Mouse (Mus musculus): ENCODE data around the gene Spag17.
"Not testable (repeated sequence)": the region's sequence is repeated elsewhere in the genome, so short reads cannot be mapped to it uniquely, and the experiment has no call there.

Gene Spag17

DNA sequence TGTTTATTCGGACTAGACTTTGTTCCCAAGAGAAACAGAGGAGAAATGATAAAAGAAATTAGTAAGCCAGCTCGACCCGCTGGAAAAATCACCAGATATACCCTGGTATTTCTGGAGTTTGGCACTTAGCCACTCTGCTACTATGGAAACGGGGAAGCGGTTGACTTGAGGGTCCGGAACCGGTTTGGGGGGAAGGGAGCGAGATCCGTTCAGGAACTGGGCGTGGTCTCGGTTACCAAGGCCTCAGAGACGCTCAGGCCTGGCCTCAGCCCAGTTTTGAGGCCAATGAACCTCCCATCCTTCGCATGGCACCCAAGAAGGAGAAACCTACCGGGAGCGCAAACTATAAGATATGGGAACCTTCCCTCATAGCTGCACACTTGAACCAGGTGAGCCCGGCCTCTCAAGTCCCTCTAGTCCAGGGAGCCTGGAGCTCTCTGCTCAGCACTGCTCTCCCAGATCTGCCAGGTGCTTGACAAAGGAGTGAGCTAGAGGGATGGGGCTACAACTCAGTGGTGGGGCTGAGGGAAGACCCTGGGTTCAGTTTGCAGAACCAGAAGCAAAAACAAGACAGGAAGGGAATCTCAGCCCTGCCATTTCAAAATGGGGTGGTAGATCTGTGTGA, at the start of gene Spag17:
Spag17 (plus strand) TSS at position 220 of the 625 bp plus-strand sequence.
- DNase-seq (ENCODE audit: extremely low read depth, low read depth, low spot score): no peak

DNA sequence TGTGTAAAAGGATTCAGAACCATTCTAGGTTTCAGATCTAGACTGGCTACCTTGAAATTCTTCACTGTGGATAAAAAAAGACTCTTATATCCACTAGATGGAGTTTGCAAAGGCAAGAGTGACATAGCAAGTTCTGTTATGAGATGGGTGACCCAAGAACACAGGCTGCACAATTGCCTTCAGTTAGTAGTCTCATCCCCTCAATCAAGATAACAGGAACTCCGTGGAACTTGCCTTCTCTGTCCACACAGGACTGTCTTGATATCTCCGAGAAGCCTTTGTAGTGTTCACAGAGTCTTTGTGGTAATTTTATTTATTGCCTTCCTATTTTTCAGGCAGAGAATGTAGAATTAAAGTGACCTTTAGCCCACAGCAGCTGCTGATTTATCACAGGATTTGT, 42.9 kb upstream of the Spag17 start:
- DNase-seq (ENCODE audit: extremely low read depth, low read depth, low spot score): no peak

DNA sequence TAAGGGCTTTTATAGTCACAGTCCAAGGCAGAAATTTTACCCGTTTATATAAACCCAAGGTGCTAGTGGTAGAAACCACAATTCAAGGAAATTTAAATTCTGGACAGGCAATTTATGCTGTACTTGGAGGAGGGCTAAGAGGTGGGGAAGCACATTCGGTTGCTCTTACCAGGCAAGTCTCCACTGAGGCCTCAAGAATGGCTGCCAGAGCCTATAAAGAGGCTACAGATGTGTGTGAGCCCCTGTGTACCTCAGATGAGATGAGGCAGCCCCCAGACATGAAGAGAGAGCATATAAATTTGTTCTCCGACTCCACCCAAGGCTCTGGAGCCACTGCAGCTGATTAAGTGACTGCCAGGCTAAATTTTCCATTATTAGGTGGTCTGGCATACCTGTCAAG, 42.4 kb upstream of the Spag17 start:
- DNase-seq (ENCODE audit: extremely low read depth, low read depth, low spot score): no peak

DNA sequence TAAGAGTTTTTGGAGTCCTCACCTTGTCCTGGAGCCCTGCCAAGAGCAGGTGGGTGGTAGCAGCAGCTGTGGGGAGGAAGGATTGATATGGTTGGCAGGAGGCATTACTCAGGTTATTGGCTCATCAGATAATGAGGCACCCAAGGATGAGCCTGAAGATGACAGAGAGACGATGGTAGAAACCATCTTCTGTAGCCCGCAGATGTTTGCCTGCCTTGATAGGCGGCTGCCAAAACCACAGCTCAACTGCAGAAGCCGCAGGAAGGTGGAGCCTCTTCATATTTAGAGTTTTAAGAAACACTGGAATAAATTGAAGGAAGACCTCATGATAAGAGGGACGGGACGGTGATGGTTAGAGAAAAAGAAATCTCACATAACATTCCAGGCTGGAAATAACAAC, 42.0 kb upstream of the Spag17 start:
- DNase-seq (ENCODE audit: extremely low read depth, low read depth, low spot score): no peak

DNA sequence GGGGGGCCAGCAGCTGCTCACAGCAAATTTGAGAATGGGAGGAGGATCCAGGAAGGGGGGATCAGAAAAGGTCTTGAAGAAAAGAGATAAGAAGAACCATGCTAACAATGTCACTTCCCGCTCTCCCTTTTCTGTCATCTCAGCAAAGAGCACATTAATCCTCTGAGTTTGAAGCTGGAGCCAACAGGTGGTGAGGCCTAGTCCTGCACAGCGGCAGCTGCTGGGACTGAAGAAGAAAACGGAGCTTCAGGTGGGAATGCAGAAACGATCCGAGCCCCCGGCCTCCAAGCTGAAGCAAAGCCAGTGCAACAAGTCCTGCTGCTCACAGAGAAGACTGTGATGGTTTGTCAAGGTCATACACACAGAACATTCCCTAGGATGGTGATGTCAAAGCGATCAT, 34.3 kb upstream of the Spag17 start:
- DNase-seq (ENCODE audit: extremely low read depth, low read depth, low spot score): no peak

DNA sequence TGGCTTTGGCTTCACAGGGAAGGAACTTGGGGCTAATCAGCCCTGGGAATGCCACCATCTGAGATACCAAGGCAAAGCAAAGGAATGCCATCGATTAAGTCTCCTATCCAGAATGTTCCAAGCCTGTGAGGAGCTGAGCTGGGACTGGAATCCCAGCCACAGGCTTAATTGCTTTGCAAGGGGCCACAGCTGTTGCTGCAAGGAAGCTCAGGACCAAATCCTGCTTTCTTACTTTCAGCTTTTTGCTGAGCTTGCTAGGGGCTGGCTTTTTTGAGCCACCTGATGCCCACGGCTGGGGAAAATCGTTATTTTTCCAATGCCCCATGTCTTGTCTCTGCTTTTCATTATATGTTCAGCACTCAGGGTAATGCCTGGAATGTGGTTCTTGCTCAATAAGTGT, 30.6 kb upstream of the Spag17 start:
- DNase-seq (ENCODE audit: extremely low read depth, low read depth, low spot score): no peak

DNA sequence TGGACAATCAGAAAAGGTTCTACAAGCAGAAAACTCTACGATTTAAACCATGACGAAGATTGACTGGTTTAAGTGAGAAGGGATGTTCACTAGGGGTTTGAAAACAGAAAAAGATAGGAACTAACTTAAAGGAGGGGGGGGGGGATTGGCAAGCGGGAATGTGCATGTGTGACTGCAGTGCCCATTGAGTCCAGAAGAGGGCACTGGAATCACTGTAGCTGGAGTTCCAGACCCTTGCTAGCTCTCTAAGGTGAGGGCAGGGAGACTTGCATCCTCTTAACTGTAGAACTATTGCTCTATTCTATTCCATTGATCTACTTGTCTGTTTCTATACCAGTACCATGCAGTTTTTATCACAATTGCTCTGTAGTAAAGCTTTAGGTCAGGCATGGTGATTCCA, 26.3 kb upstream of the Spag17 start:
- DNase-seq (ENCODE audit: extremely low read depth, low read depth, low spot score): no peak

DNA sequence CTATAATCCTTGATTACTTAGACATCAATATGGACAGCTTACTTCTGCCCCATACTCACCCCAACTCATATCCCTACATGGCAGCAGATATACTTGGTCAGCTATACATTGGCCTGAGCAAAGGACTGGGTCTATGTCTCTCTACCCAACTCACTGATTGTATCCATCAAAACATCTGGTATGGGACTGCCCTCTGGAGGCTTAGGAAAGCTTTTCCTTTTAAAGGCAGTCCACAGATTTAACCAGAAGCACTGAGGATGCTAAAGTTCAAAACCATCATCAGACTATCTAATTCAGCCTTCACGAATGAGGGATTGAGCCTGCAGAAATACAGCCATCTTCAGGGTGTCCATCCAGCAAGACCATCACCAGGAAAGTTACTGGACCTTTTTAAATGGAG, 20.5 kb upstream of the Spag17 start:
- DNase-seq (ENCODE audit: extremely low read depth, low read depth, low spot score): no peak

DNA sequence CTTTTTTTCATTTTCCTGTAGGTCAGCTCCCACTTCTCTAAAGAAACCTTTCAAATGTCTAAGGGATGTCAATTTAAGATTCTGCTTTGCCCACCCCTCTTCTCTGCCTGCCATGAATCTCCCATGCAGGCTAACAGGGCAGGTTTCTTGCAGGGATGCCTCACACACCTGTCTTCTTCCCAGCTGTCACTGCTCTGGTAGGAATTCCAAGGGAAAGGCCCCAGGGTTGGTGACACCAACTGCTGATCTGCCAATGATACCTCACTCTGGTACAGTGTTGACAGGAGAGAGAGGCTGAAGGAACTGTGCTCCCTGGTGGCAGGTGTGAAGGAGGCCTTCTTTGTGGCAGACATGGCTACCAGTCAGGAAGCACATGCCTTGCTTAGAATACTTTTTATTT, 10.1 kb upstream of the Spag17 start:
- no peak for DNase-seq (ENCODE audit: extremely low read depth, low read depth, low spot score)

DNA sequence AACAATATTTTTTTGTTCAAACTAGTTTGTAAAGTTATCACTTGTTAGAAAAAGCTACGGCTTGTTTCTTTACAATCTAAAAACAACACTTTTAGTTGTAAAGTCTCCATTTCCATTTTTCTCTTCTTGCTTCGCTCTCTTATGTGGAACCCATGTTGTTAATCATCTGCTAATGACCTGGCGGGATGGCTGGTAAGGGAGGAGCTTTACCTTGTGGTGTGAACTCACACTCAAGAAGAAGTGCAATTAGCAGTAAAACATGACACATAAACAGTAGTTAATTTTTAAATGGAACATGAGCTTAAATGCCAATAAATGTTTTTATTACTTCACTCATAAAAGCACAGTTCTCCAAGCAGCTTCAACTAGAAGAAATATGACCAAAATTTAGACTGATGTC, 3.7 kb upstream of the Spag17 start:
- no peak for DNase-seq (ENCODE audit: extremely low read depth, low read depth, low spot score)

DNA sequence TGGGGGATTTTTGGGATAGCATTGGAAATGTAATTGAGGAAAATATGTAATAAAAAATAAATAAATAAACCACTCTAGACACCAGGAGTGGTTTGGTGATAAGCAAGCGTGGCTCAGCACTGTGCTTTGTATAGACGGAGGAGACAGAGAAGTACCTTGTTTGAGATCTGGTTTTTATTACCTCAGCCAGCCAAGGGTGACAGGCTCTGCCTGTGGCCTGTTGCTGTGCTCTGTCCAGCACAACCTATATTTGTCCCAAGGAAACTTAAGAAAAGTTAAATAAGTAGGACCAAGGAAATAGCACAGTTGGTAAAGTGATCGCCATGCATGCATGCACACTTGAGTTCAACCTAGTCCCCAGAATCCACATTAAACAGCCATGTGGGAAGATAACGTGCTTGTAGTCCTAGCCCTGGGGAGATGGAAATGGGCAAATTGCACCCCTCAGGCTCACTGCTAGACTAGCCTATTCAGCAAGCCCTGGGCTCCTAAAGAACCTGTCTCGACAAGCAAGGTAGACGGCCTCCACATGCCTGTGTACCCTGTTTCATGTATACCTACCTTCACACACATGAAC, 1.1 kb upstream of the Spag17 start:
- DNase-seq (ENCODE audit: extremely low read depth, low read depth, low spot score): no peak

DNA sequence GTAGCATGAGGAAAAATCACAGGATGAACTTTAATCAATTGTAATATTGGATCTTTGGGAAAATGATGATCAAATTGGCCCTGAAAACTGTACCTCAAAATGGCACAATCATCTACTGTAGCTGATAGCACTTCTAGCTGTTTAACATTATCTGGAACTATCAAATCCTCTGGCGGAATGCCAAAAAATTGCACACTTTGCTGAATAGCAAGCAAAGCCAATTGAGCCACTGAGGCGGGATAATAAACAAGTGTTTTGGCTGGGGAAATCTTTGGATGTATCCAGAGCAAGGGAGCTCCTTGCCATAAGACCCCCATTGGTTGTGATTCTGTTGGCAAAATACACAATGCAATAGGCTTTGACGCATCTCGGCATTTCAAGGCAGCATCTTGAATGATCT, 9.5 kb downstream of the Spag17 start:
- not testable (repeated sequence) for DNase-seq (ENCODE audit: extremely low read depth, low read depth, low spot score)

DNA sequence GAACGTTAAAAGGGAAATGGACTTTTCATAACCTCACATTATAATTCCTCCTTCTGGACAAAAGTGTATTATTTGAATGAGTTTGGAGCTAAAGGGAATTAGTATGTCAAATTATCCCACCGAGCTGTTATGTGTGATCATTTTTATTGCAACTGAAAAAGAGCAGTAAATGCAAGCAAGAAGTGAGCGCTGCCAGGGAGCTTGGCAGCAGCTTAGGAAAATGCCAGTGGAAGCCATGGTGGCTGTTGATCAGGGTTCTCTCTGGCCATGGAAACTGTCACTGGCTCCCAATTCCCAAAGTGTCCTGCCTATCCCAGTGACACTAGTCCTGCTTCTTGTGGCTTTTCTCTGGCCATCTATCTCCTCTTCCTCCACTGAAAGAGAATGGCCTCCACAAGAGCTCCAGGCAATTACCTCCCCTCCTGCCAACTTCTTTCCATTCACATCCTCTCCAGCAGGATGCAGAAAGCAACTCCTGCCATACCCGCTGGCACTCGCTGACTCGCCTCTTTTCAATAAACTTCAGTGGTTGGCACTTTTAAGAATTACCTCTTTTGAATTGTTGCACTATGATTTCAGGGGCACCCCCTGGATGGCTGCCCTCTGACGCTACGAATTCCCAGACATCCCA, 28.7 kb downstream of the Spag17 start:
- no peak for DNase-seq (ENCODE audit: extremely low read depth, low read depth, low spot score)

DNA sequence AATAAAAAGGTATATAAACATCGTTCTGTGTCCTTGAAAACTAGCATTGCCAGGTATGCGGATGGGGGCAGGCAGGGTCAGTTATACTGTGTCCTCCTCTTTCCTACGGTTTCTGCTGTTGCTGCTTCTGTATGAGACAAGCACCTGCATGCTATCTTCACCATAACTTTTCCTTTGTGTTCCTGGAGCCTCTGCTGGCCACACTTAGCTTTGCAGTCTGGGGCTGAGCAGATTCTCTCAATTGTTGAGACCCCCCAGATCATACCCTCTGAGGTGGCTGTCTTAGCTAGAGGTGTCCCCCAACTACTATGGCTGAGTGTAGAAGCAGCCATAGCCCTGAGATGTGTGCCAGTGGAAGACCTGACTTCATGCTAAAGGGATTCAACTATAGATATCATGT, 37.7 kb downstream of the Spag17 start:
- no peak for DNase-seq (ENCODE audit: extremely low read depth, low read depth, low spot score)

DNA sequence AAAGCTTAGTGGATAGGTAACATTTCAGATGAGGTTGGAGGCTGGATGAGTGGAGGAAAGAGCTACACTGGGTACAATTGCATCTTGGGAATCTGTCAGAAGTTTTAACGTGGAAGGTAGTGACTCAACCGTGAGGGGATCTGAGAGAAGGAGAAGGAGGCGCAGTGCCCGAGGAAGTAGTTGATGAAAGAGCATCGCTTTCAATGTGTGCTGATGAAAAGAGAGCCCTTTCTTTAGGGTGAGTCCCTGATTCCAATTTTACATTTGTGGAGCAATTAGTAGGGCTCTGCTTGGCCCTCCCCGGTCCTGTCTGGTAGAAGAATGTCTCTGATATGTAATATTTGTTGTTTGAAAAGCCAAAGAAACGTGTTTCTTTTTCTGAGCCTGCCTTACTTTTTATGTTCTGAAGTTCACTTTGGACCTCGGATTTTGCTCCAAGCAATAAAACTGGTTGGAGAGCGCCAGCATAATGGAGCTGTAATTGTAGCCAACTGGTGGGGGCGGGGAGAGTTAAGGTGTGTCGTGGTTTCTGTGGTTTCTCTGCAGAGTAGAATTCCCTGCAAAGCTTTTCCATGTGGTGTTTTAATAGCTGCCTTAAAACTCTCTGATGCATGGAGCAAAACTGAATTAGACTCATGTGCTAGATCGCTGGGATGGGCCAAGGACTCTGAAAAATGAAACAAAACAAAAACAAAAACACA, 45.9 kb downstream of the Spag17 start:
- no peak for DNase-seq (ENCODE audit: extremely low read depth, low read depth, low spot score)

DNA sequence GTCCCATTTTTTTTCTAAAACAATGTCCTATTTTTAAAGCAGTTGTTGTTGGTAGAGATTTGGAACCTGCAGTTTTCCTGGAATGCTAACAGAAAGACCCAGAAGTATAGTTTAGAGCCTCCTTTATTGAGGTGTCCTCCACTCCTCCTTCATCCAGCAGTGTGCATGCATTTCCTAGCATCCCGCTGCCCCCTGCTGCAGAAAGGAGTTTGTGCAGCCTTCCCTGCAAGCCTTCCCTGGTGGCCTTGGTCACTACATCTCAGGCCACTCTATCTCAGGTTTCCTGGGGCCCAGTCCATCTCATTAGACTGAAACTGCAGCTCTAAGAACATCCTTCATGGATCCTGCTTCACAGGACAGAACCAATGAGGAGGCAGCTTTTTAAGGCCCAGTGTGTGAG, 51.0 kb downstream of the Spag17 start:
- no peak for DNase-seq (ENCODE audit: extremely low read depth, low read depth, low spot score)

DNA sequence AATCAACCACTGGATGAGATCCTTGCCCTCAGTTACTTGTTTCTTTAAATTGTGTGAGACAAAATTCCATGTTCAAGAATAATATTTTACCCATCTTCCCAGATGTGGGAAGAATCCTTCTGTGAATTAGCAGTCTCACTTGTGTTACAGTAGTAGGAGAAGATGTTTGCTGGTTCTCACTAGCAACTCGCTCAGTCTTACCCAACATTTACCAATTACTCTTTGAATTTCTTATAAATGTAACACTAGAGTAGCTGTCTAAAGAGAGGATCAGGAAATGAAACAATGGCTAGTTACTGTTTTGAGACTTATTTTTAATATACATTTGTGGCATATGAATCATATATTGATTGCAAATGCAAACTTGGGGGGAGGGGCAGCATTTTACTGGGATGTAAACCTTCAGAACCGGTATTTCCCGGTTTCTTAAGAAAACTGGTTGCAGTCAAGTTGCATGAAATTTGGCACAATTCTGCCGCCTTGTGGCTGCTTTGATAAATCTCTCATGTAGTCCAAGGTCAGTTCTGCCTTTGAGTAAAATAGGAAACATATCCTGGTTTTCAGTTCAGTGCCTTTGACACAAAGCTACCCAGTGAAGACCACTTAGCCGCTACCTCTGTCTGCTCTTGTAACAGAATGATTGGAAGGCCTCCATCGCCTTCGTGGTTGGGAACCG, 53.5 kb downstream of the Spag17 start:
- no peak for DNase-seq (ENCODE audit: extremely low read depth, low read depth, low spot score)

DNA sequence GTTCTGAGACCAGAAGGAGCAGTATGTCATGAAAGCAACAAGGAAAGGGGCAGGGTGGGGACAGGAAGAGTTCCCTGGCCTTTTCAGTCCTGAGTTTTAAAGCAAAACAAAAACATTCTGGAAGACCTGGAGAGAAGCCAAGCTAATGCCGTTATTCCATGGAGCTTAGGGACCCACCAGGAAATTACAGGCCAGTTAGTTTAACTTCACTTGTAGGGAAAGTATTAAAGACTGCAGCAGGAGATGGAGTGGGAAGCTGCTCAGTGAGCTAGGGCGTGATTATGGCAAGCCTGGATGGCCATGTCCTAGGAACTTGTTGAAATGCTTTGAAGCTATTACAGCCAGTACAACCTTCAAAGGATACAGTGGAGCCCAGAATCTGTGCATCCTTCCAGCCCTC, 60.0 kb downstream of the Spag17 start:
- DNase-seq (ENCODE audit: extremely low read depth, low read depth, low spot score): no peak

DNA sequence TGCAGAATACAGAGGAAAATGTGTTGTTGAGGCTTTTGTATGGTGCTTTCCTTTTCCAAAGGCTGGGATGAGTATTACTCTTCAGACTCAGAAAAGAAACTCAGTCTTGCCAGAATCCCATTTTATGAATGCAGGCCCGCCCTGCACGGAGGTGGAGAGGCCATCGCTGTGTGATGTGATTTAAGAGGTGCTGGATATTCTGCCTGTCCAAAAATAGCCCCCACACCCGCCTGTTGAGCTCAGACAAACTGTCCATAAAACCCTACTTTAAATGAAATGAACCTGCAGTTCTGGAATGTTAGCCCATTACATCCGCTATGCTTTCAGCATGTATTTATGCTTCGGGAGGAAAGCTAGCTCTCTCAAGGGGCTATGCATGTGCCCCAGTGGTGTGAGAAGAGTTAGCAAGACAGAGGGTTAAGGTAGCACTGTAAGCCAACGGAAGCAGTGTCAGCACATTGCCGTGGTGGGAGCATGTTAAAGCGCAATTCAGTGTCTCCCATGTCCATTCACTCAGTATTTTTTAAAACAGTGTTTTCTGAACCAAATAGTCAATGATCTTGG, 68.9 kb downstream of the Spag17 start:
- DNase-seq (ENCODE audit: extremely low read depth, low read depth, low spot score): no peak

DNA sequence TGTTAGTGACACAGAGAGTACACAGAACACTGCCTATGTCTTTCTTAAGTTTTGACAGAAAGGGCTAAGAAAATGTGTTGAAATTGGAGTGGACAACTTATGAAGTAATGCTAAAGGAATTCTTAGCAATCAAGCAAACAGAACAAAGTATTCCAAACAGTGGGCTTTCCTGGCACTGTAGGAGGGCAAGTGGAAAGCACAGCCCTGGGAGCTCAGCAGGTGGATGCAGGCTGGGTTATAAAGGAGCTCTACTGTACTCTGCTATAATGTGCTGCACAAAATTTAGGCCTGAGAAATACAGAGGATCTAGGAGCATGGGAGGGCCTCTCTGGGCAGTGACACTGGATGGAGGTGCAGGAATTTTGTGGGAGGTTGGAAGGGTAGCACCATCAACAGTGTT, 71.3 kb downstream of the Spag17 start:
- DNase-seq (ENCODE audit: extremely low read depth, low read depth, low spot score): no peak

DNA sequence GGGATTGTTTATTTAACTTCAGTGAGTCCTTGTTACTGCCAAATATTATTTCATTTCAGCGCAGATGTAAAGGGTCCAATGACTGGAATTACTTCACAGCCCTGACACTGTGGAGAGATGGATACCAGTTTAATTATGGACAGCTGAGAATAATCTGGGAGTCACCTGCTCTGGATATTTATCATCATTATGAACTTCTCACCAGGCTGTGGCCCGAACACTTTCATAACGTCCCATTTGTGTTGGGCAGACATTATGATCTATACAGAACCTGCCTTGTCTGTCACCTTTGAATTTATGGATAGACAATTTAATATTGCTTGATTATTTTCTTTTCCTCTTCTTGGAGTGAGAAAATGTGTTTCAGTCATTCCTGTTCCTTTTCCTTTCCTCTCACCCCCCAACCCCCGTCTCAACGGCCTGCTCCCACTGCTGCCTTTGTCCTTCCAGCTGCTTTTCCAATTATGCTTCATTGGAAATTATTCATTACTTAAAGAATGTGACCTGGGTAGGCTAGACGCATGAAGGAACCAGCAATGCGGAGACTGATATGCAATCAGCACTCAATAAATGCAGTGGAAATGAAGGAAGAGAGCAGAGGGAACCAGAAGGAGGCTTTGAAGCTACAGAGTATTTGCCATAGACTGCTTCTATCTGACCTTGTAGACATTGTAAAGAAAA, 74.7 kb downstream of the Spag17 start:
- DNase-seq (ENCODE audit: extremely low read depth, low read depth, low spot score): no peak
